25 mouse cellular contexts compared by ENCODE assay signal in the genomic region with DNA sequence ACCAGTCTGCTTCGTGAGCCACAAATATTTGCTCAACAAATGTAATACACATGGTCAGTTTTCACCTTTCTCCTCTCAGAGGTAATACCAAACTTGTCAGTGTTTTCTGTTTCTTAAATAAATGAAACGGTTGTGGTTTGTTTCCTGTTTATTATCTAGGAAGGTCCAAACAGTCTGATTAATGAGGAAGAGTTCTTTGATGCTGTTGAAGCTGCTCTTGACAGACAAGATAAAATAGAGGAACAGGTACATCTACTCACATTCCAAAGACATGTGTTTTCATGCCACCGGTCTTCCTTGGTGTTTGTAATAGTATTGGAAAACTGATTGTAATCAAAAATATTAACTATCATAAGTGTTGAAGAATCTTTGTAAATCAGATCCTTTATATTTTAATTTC.
"Had no signal": no experiment of that assay in that cellular context is flagged by ENCODE, and none has a peak within 500 bp of the region (broad histone marks: within the 10 kb centered on the region; RNA-seq: fewer than 3 reads in every experiment).

No protein-coding gene starts in this region.

- H3K36me3 ChIP-seq: forebrain, embryonic 12.5 days had no signal

- H3K4me1 ChIP-seq: embryonic facial prominence, embryonic 10.5 days; embryonic facial prominence, embryonic 12.5 days; embryonic facial prominence, embryonic 13.5 days; embryonic facial prominence, embryonic 15.5 days; forebrain, embryonic 10.5 days; forebrain, embryonic 12.5 days; forebrain, embryonic 13.5 days; forebrain, embryonic 15.5 days; heart, embryonic 10.5 days had no signal

- DNase-seq: cerebellum, adult 9-11 months; cerebellum, postnatal 10 days; cerebellum, postnatal 14 days; cerebellum, postnatal 25 days; cerebellum, postnatal 36 days; embryo, embryonic 11 days; forebrain, postnatal 0 days; gastrocnemius, adult 2 months; gastrocnemius, postnatal 10 days; gastrocnemius, postnatal 14 days; gastrocnemius, postnatal 25 days; gastrocnemius, postnatal 36 days; heart, adult 11 months; heart, adult 18-20 months; heart, adult 2 months had no signal

- H3K9me3 ChIP-seq: embryonic facial prominence, embryonic 10.5 days; embryonic facial prominence, embryonic 12.5 days; embryonic facial prominence, embryonic 13.5 days; embryonic facial prominence, embryonic 15.5 days; forebrain, embryonic 10.5 days; forebrain, embryonic 12.5 days; forebrain, embryonic 13.5 days; forebrain, embryonic 15.5 days; heart, embryonic 10.5 days had no signal

- H3K9ac ChIP-seq: embryonic facial prominence, embryonic 12.5 days; embryonic facial prominence, embryonic 13.5 days; embryonic facial prominence, embryonic 15.5 days; forebrain, embryonic 12.5 days; forebrain, embryonic 13.5 days; forebrain, embryonic 15.5 days; forebrain, postnatal 0 days had no signal

- H3K27ac ChIP-seq: embryonic facial prominence, embryonic 10.5 days; embryonic facial prominence, embryonic 12.5 days; embryonic facial prominence, embryonic 13.5 days; embryonic facial prominence, embryonic 15.5 days; forebrain, embryonic 10.5 days; forebrain, embryonic 12.5 days; forebrain, embryonic 13.5 days; forebrain, embryonic 15.5 days; gastrocnemius, adult 2 months; heart, adult 2 months; heart, embryonic 10.5 days had no signal

- H3K27me3 ChIP-seq: embryonic facial prominence, embryonic 12.5 days; embryonic facial prominence, embryonic 13.5 days; embryonic facial prominence, embryonic 15.5 days; forebrain, embryonic 12.5 days; forebrain, embryonic 13.5 days; forebrain, embryonic 15.5 days had no signal

- H3K4me3 ChIP-seq: embryonic facial prominence, embryonic 10.5 days; embryonic facial prominence, embryonic 12.5 days; embryonic facial prominence, embryonic 13.5 days; embryonic facial prominence, embryonic 15.5 days; erythroblast, embryonic 14.5 days; forebrain, embryonic 10.5 days; forebrain, embryonic 12.5 days; forebrain, embryonic 13.5 days; forebrain, embryonic 15.5 days; gastrocnemius, adult 2 months; heart, adult 2 months; heart, embryonic 10.5 days had no signal
